Mouse (Mus musculus) mesoderm, embryonic 11.5 days (tissue): ENCODE data around the gene Dnajb1.

Source experiments
- DNase-seq: peaks from one replicate; pipeline ENCODE4 v3.0.0-alpha.2; 2012; ENCODE audit warnings: low read depth, low spot score

The Dnajb1 gene

GRCm38 (mm10) chr8:83654725-83655124 lies 46.7 kb downstream of the Dnajb1 start:
- no peak for DNase-seq

- DNase-seq = no peak
These were observed 48.0 kb downstream of the Dnajb1 start for GRCm38 (mm10) chr8:83656043-83656442.

- DNase-seq = no peak
These were observed 48.7 kb downstream of the Dnajb1 start for GRCm38 (mm10) chr8:83656484-83657246.

- no peak for DNase-seq
These were observed 52.6 kb downstream of the Dnajb1 start for GRCm38 (mm10) chr8:83660545-83660944.

GRCm38 (mm10) chr8:83660995-83661680 lies 53.1 kb downstream of the Dnajb1 start:
- no peak for DNase-seq
